Mouse (Mus musculus) kidney, postnatal 0 days (tissue): ENCODE measurements around the gene Uaca. TPM values are rescaled to one million over a fixed set of nuclear protein-coding genes. Genes with fewer than 3 reads are reported as not detected.

ENCODE experiments used
- ATAC-seq: fragments of 200-750 bp; cut with Nextera tagmentation; replicated peaks from 2 replicates; pipeline ENCODE4 v1.8.0; 2017; ENCODE audit warnings: low read depth, moderate number of reproducible peaks, moderate TSS enrichment, moderate library complexity; ENCODE audit not compliant: low FRiP score
- DNase-seq: peaks from one replicate; pipeline ENCODE4 v3.0.0-alpha.2; 2016; ENCODE audit warnings: low spot score
- H3K27ac ChIP-seq: fragments of 300-500 bp; sonication (generic); 2 replicates; pipeline ENCODE4 v1.5.1; 2014; ENCODE audit warnings: mild to moderate bottlenecking
- H3K27me3 ChIP-seq: fragments of 300-500 bp; sonication (generic); 2 replicates; pipeline ENCODE4 v1.6.1; 2014; ENCODE audit warnings: low read length, mixed read lengths; ENCODE audit not compliant: insufficient read depth
- H3K36me3 ChIP-seq: fragments of 300-500 bp; sonication (generic); 2 replicates; pipeline ENCODE4 v1.6.1; 2014; ENCODE audit warnings: low read length, mixed read lengths; ENCODE audit not compliant: insufficient read depth
- H3K4me1 ChIP-seq: fragments of 300-500 bp; sonication (generic); replicated peaks from 2 replicates; pipeline ENCODE4 v1.6.1; 2014; ENCODE audit warnings: antibody characterized with exemption, low read length, mixed read lengths; ENCODE audit not compliant: insufficient read depth
- H3K4me2 ChIP-seq: fragments of 300-500 bp; sonication (generic); 2 replicates; pipeline ENCODE4 v1.6.1; 2014; ENCODE audit warnings: mild to moderate bottlenecking, low read length, moderate library complexity, mixed read lengths
- H3K4me3 ChIP-seq: fragments of 300-500 bp; sonication (generic); replicated peaks from 2 replicates; pipeline ENCODE4 v1.5.1; 2014; ENCODE audit warnings: low read depth, low read length
- H3K9ac ChIP-seq: fragments of 300-500 bp; sonication (generic); 2 replicates; pipeline ENCODE4 v1.6.1; 2014; ENCODE audit warnings: low read depth, low read length
- H3K9me3 ChIP-seq: fragments of 300-500 bp; sonication (generic); replicated peaks from 2 replicates; pipeline ENCODE4 v1.6.1; 2016; ENCODE audit warnings: low read length, inconsistent platforms, mixed read lengths
- CTCF ChIP-seq: IDR thresholded peaks from 2 replicates; pipeline ENCODE4 v1.5.1; 2016; ENCODE audit warnings: antibody characterized with exemption, low read depth, mild to moderate bottlenecking, moderate library complexity
- WGBS: fragments of 180-500 bp; shearing (Covaris S2); extraction: QIAGEN DNeasy Blood & Tissue Kit; methylation state at CpG from one replicate; pipeline ENCODE4 v1.1.7; 2014; 5-methylcytosine and 5-hydroxymethylcytosine counted together
- polyA plus RNA-seq: library from polyadenylated mRNA; unstranded; fragments of >200 nt; fragmentation: Nextera tagmentation; extraction: Ambion mirVana; gene quantifications from 2 replicates; pipeline ENCODE4 v1.2.1, GENCODE M21; 2015

Uaca gene
- polyA plus RNA-seq, 1 experiment from 2014 or later, result 26.9 TPM

GRCm38 (mm10) chr9:60921287-60921686 lies 126.9 kb downstream of the Uaca start:
- Histone ChIP-seq H3K9me3 (no peaks in the 10 kb centered on the region), H3K27ac (no peak overlapping the region), H3K36me3 (no peaks in the 10 kb centered on the region), H3K4me3 (no peak overlapping the region), H3K4me2 (no peak overlapping the region), H3K9ac (no peak overlapping the region), H3K4me1 (peaks cover 8% of the 10 kb centered on the region), H3K27me3 (no peaks in the 10 kb centered on the region)
- ATAC-seq (no peak), DNase-seq (no peak)
- no peak for TF ChIP-seq CTCF
- WGBS, result 87% methylated on average over 4 of the region's 4 CpGs

GRCm38 (mm10) chr9:60921831-60922230 lies 127.5 kb downstream of the Uaca start:
- 94% methylated on average over 5 of the region's 5 CpGs for WGBS
- Histone ChIP-seq H3K4me2 (no peak overlapping the region), H3K9me3 (no peaks in the 10 kb centered on the region), H3K36me3 (no peaks in the 10 kb centered on the region), H3K27ac (no peak overlapping the region), H3K9ac (no peak overlapping the region), H3K27me3 (no peaks in the 10 kb centered on the region), H3K4me1 (peaks cover 8% of the 10 kb centered on the region), H3K4me3 (no peak overlapping the region)
- ATAC-seq (no peak), DNase-seq (no peak)
- no peak for TF ChIP-seq CTCF

- TF ChIP-seq CTCF, result no peak
- Histone ChIP-seq H3K4me1 (no peaks in the 10 kb centered on the region), H3K4me2 (no peak overlapping the region), H3K36me3 (no peaks in the 10 kb centered on the region), H3K27ac (no peak overlapping the region), H3K9me3 (no peaks in the 10 kb centered on the region), H3K9ac (no peak overlapping the region), H3K4me3 (no peak overlapping the region), H3K27me3 (no peaks in the 10 kb centered on the region)
- DNase-seq (no peak), ATAC-seq (no peak)
- 55% methylated on average over 9 of the region's 9 CpGs for WGBS
These were observed 132.0 kb downstream of the Uaca start for GRCm38 (mm10) chr9:60926301-60926700.

DNA sequence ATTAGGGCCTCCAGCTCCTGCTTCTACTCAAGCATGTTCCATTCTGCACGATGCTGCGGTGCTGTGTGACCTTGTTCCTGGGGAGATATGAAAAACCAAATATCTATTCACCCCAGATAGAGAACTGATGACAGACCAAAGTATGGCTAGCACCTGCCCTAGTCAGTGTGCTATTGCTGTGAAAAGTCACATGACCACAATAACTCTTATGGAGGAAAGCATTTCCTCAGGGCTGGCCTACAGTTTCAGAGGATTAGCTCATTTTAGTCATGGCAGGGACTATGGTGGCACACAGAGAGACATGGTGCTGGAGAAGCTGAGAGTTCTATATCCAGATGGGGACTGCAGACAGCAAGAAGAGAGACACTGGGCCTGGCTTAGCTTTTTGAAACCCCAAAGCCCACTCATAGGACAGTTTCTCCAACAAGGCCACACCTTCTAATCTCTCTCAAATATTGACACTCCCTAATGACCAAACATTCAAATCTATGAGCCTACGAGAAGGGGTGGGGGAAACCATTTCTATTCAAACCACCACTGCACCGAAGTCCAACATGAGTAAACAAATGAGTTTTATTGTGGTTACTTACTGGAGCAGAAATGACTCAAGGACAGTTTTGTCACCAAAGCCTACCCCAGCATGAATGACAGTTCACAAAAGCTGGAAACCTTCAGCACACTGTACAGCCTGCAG lies 135.1 kb downstream of the Uaca start:
- H3K4me1 ChIP-seq, result no peaks in the 10 kb centered on the region
- H3K36me3 ChIP-seq, result no peaks in the 10 kb centered on the region
- ATAC-seq (no peak), DNase-seq (no peak)
- no peaks in the 10 kb centered on the region for H3K27me3 ChIP-seq
- H3K4me3 ChIP-seq, result no peak overlapping the region
- H3K4me2 ChIP-seq, result no peak overlapping the region
- no peak overlapping the region for H3K27ac ChIP-seq
- no peak for TF ChIP-seq CTCF
- no peaks in the 10 kb centered on the region for H3K9me3 ChIP-seq
- H3K9ac ChIP-seq, result no peak overlapping the region
- 87% methylated on average over 4 of the region's 4 CpGs for WGBS

Other genes starting within 250 kb of the Uaca start
- gene Lrrc49, start 106.4 kb upstream of the Uaca start, polyA plus RNA-seq, result 12.3 and 13.1 TPM in 2 replicates
- 2.1 and 2.4 TPM in 2 replicates for gene Larp6, start 81.6 kb upstream of the Uaca start, polyA plus RNA-seq